ENCODE assay signal across 22 mouse cellular contexts in the genomic region with DNA sequence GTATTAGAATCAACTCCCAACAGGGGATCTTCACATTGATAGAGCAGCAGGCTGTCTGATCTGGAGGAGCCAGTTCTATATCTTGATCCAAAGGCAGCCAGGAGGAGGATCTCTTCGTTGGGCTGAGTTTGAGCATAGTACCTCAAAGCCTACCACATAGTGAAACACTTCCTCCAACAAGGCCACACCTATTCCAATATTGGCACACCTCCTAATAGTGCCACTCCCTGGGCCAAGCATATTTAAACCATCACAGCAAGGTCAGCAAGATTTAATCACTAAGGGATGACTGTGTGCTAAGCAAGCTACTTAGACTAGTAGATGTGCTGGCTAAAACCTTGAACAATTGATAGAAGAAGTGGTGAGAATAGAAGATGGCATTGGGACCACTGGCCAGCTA.
DNase-seq lines count a peak whose midpoint lies in the region; ATAC-seq and TF ChIP-seq lines count a peak whose summit lies in the region.
"Had no signal": no experiment of that assay in that cellular context is flagged by ENCODE, and none has a peak within 500 bp of the region (broad histone marks: within the 10 kb centered on the region; RNA-seq: fewer than 3 reads in every experiment).

No protein-coding gene starts in this region.

- WGBS in stomach, embryonic 14.5 days: 48% methylated on average over 1 of the region's 1 CpGs
- 41% methylated on average over 1 of the region's 1 CpGs for WGBS in stomach, embryonic 16.5 days
- 65% methylated on average over 1 of the region's 1 CpGs for WGBS in kidney, adult 2 months

- no peak overlapping the region for H3K4me2 ChIP-seq in stomach, embryonic 14.5 days (replicated peaks; ENCODE audit: low read depth, low read length)
- H3K4me2 ChIP-seq in stomach, embryonic 16.5 days (ENCODE audit: low read depth, low read length): no peak overlapping the region
- H3K4me2 ChIP-seq: forebrain, embryonic 13.5 days; heart, embryonic 11.5 days; hindbrain, embryonic 13.5 days had no signal

- DNase-seq in urinary bladder, postnatal 14 days (ENCODE audit: low spot score): peak; percentile 7
- DNase-seq in urinary bladder, postnatal 4 days (ENCODE audit: low spot score in 2 of 2): no peak
- no peak for DNase-seq in adrenal gland, postnatal 36 days
- DNase-seq in kidney, adult 2 months: no peak
- DNase-seq: adrenal gland, adult 8-10 months; adrenal gland, postnatal 25 days; cerebellum, adult 18-20 months; cerebellum, adult 9-10 months; cerebellum, postnatal 14 days; gastrocnemius, postnatal 10 days; gastrocnemius, postnatal 36 days; heart, adult 2 months had no signal

- no peak for TF ChIP-seq CTCF in kidney, adult 2 months (conservative IDR thresholded peaks at IDR 0.05; ENCODE audit: insufficient read depth, insufficient read length, low read depth, low read length)

- 0 out of 2 replicates have a peak, but pooled peaks have one; percentile 53 for ATAC-seq in stomach, embryonic 14.5 days (ENCODE audit: insufficient number of reproducible peaks, insufficient read depth, low FRiP score, low read depth)
- peak; percentile 82 for ATAC-seq in stomach, embryonic 16.5 days (ENCODE audit: insufficient read depth, low FRiP score)
- ATAC-seq: activated CD4-positive, CD25-positive, alpha-beta regulatory T cell, adult 4 months; forebrain, embryonic 13.5 days; forebrain, embryonic 16.5 days; hindbrain, embryonic 16.5 days had no signal

- no peak overlapping the region for H3K4me3 ChIP-seq in stomach, embryonic 14.5 days (ENCODE audit: low read depth, low read length)
- H3K4me3 ChIP-seq in stomach, embryonic 16.5 days (replicated peaks; ENCODE audit: low read length): no peak overlapping the region
- H3K4me3 ChIP-seq in kidney, adult 2 months (ENCODE audit: insufficient read depth, low read depth, low read length): no peak overlapping the region
- H3K4me3 ChIP-seq: forebrain, embryonic 10.5 days; forebrain, embryonic 13.5 days; heart, adult 2 months; hindbrain, embryonic 10.5 days; hindbrain, embryonic 13.5 days had no signal

- TF ChIP-seq POLR2A in kidney, adult 2 months (IDR thresholded peaks at IDR 0.05; ENCODE audit: low read depth, low read length): no peak

- no peak overlapping the region for H3K27ac ChIP-seq in stomach, embryonic 14.5 days (ENCODE audit: low read length)
- no peak overlapping the region for H3K27ac ChIP-seq in stomach, embryonic 16.5 days (ENCODE audit: low read length)
- H3K27ac ChIP-seq in kidney, adult 2 months (ENCODE audit: insufficient read depth, low read depth, low read length): no peak overlapping the region
- H3K27ac ChIP-seq: forebrain, embryonic 10.5 days; forebrain, embryonic 13.5 days; heart, adult 2 months; hindbrain, embryonic 10.5 days; hindbrain, embryonic 13.5 days had no signal

- no peak overlapping the region for H3K9ac ChIP-seq in stomach, embryonic 14.5 days (replicated peaks; ENCODE audit: low read depth, low read length)
- H3K9ac ChIP-seq in stomach, embryonic 16.5 days (ENCODE audit: low read length): no peak overlapping the region
- H3K9ac ChIP-seq: forebrain, embryonic 13.5 days; hindbrain, embryonic 13.5 days had no signal

- H3K9me3 ChIP-seq in stomach, embryonic 14.5 days (ENCODE audit: control insufficient read depth, low read depth, low read length): no peaks in the 10 kb centered on the region
- H3K9me3 ChIP-seq in stomach, embryonic 16.5 days (replicated peaks; ENCODE audit: control insufficient read depth, low read length): no peaks in the 10 kb centered on the region
- H3K9me3 ChIP-seq: forebrain, embryonic 10.5 days; forebrain, embryonic 13.5 days; hindbrain, embryonic 10.5 days; hindbrain, embryonic 13.5 days had no signal

- H3K36me3 ChIP-seq in stomach, embryonic 14.5 days (ENCODE audit: control insufficient read depth, insufficient read depth, low read length): no peaks in the 10 kb centered on the region
- H3K36me3 ChIP-seq in stomach, embryonic 16.5 days (ENCODE audit: control insufficient read depth, insufficient read depth, low read length): no peaks in the 10 kb centered on the region
- H3K36me3 ChIP-seq in kidney, adult 2 months (ENCODE audit: control insufficient read depth, insufficient read depth, low read length): no peaks in the 10 kb centered on the region
- H3K36me3 ChIP-seq: forebrain, embryonic 10.5 days; hindbrain, embryonic 10.5 days; hindbrain, embryonic 13.5 days had no signal

- no peaks in the 10 kb centered on the region for H3K27me3 ChIP-seq in stomach, embryonic 14.5 days (ENCODE audit: control insufficient read depth, insufficient read depth, low read length)
- no peaks in the 10 kb centered on the region for H3K27me3 ChIP-seq in stomach, embryonic 16.5 days (ENCODE audit: control insufficient read depth, insufficient read depth, low read length)
- H3K27me3 ChIP-seq in kidney, adult 2 months (replicated peaks; ENCODE audit: control insufficient read depth, insufficient read depth, low read length): no peaks in the 10 kb centered on the region
- H3K27me3 ChIP-seq: forebrain, embryonic 13.5 days; hindbrain, embryonic 13.5 days had no signal

- H3K4me1 ChIP-seq in stomach, embryonic 14.5 days (ENCODE audit: control insufficient read depth, insufficient read depth, low read length): no peaks in the 10 kb centered on the region
- no peaks in the 10 kb centered on the region for H3K4me1 ChIP-seq in stomach, embryonic 16.5 days (ENCODE audit: control insufficient read depth, insufficient read depth, low read length)
- H3K4me1 ChIP-seq in kidney, adult 2 months (ENCODE audit: control insufficient read depth, insufficient read depth, low read length): no peaks in the 10 kb centered on the region
- H3K4me1 ChIP-seq: forebrain, embryonic 10.5 days; forebrain, embryonic 13.5 days; hindbrain, embryonic 10.5 days; hindbrain, embryonic 13.5 days had no signal
